ENCODE assay signal across 17 mouse cellular contexts in genomic region chr9:100580196-100580740, GRCm38 (mm10). TPM values are rescaled to one million over a fixed set of nuclear protein-coding genes. Genes with fewer than 3 reads are reported as not detected.
DNase-seq lines count a peak whose midpoint lies in the region; ATAC-seq lines count a peak whose summit lies in the region.
"Had no signal": no experiment of that assay in that cellular context is flagged by ENCODE, and none has a peak within 500 bp of the region (broad histone marks: within the 10 kb centered on the region; RNA-seq: fewer than 3 reads in every experiment).

No protein-coding gene starts in this region.

- H3K4me2 ChIP-seq in midbrain, embryonic 11.5 days: no peak overlapping the region
- H3K4me2 ChIP-seq in midbrain, embryonic 13.5 days (replicated peaks): no peak overlapping the region
- H3K4me2 ChIP-seq in intestine, embryonic 16.5 days (ENCODE audit: low read depth, low read length): peak overlapping the region; percentile 30

- H3K36me3 ChIP-seq in midbrain, embryonic 11.5 days (ENCODE audit: control insufficient read depth, insufficient read depth, low read length): no peaks in the 10 kb centered on the region
- no peaks in the 10 kb centered on the region for H3K36me3 ChIP-seq in midbrain, embryonic 13.5 days
- no peaks in the 10 kb centered on the region for H3K36me3 ChIP-seq in intestine, embryonic 16.5 days (ENCODE audit: control insufficient read depth, insufficient read depth, low read length)
- H3K36me3 ChIP-seq: heart, embryonic 10.5 days had no signal

- H3K27ac ChIP-seq in midbrain, embryonic 11.5 days (ENCODE audit: low read depth, low read length): no peak overlapping the region
- no peak overlapping the region for H3K27ac ChIP-seq in midbrain, embryonic 13.5 days
- H3K27ac ChIP-seq in intestine, embryonic 16.5 days (ENCODE audit: low read length): no peak overlapping the region
- H3K27ac ChIP-seq: heart, embryonic 10.5 days had no signal

- H3K9me3 ChIP-seq in midbrain, embryonic 11.5 days (ENCODE audit: control insufficient read depth, low read length): no peaks in the 10 kb centered on the region
- no peaks in the 10 kb centered on the region for H3K9me3 ChIP-seq in midbrain, embryonic 13.5 days
- H3K9me3 ChIP-seq in intestine, embryonic 16.5 days (ENCODE audit: control insufficient read depth, low read length): no peaks in the 10 kb centered on the region
- H3K9me3 ChIP-seq: heart, embryonic 10.5 days had no signal

- WGBS in midbrain, embryonic 11.5 days: 45% methylated on average over 20 of the region's 20 CpGs
- WGBS in midbrain, embryonic 13.5 days: 35% methylated on average over 20 of the region's 20 CpGs
- 57% methylated on average over 20 of the region's 20 CpGs for WGBS in intestine, embryonic 16.5 days

- H3K4me1 ChIP-seq in midbrain, embryonic 11.5 days (ENCODE audit: control insufficient read depth, insufficient read depth, low read length): peaks cover 4% of the 10 kb centered on the region
- H3K4me1 ChIP-seq in midbrain, embryonic 13.5 days (replicated peaks): peaks cover 26% of the 10 kb centered on the region
- H3K4me1 ChIP-seq in intestine, embryonic 16.5 days (ENCODE audit: control insufficient read depth, insufficient read depth, low read length): peaks cover 18% of the 10 kb centered on the region

- no peak overlapping the region for H3K4me3 ChIP-seq in midbrain, embryonic 11.5 days (ENCODE audit: low read depth, low read length)
- H3K4me3 ChIP-seq in midbrain, embryonic 13.5 days (replicated peaks): no peak overlapping the region
- peak overlapping the region; percentile 17; the same call in 1 of the 2 replicates for H3K4me3 ChIP-seq in intestine, embryonic 16.5 days (ENCODE audit: low read length)
- H3K4me3 ChIP-seq: heart, embryonic 10.5 days had no signal

- peak overlapping the region; percentile 27; the same call in 1 of the 2 replicates for H3K9ac ChIP-seq in midbrain, embryonic 11.5 days (ENCODE audit: low read length)
- no peak overlapping the region for H3K9ac ChIP-seq in midbrain, embryonic 13.5 days (replicated peaks)
- H3K9ac ChIP-seq in intestine, embryonic 16.5 days (ENCODE audit: low read depth, low read length): no peak overlapping the region
- H3K9ac ChIP-seq: liver, postnatal 0 days had no signal

- peak; percentile 9 for DNase-seq in cerebellum, adult 11-12 months
- no peak for DNase-seq in cerebellum, postnatal 10 days
- peak; percentile 88 for DNase-seq in midbrain, embryonic 11.5 days (ENCODE audit: low spot score, missing footprints)
- peak; percentile 77 for DNase-seq in yolk sac, embryonic 10.5 days (ENCODE audit: low spot score)
- no peak for DNase-seq in spleen, postnatal 14 days (ENCODE audit: low spot score in 2 of 2)
- DNase-seq in urinary bladder, postnatal 25 days (ENCODE audit: low spot score): no peak
- DNase-seq: cerebellum, adult 2 months; heart, postnatal 36 days; kidney, adult 11 months; kidney, postnatal 25 days; liver, postnatal 0 days; right cerebral cortex, adult 18-20 months; thymus, postnatal 4 days had no signal

- H3K27me3 ChIP-seq in midbrain, embryonic 11.5 days (ENCODE audit: control insufficient read depth, insufficient read depth, low read length): no peaks in the 10 kb centered on the region
- H3K27me3 ChIP-seq in midbrain, embryonic 13.5 days: no peaks in the 10 kb centered on the region
- no peaks in the 10 kb centered on the region for H3K27me3 ChIP-seq in intestine, embryonic 16.5 days (replicated peaks; ENCODE audit: control insufficient read depth, insufficient read depth, low read length)

- 0 out of 2 replicates have a peak, but pooled peaks have one; percentile 48 for ATAC-seq in midbrain, embryonic 11.5 days (ENCODE audit: low FRiP score)
- no peak for ATAC-seq in midbrain, embryonic 13.5 days
- peak; percentile 73 for ATAC-seq in intestine, embryonic 16.5 days
- ATAC-seq: activated CD4-positive, CD25-positive, alpha-beta regulatory T cell, adult 4 months; liver, postnatal 0 days had no signal

RNA-seq across cellular contexts. Expression of gene Slc35g2, which starts 9.4 kb away (rescaled TPM):
- polyA plus RNA-seq in midbrain, embryonic 11.5 days (2014; fragmentation: Nextera tagmentation; extraction: Ambion mirVana): 8.5 and 9.1 TPM in 2 replicates
- 12.0 and 12.2 TPM in 2 replicates for polyA plus RNA-seq in midbrain, embryonic 13.5 days (2015; fragmentation: Nextera tagmentation; extraction: Ambion mirVana)
- polyA plus RNA-seq in intestine, embryonic 16.5 days (2015; fragmentation: Nextera tagmentation; extraction: Ambion mirVana): 3.9 and 4.0 TPM in 2 replicates

RNA-seq across cellular contexts. Expression of gene Stag1, which starts 17.3 kb away (rescaled TPM):
- polyA plus RNA-seq in midbrain, embryonic 11.5 days (2014; fragmentation: Nextera tagmentation; extraction: Ambion mirVana): 57.1 and 64.3 TPM in 2 replicates
- 41.6 and 46.4 TPM in 2 replicates for polyA plus RNA-seq in midbrain, embryonic 13.5 days (2015; fragmentation: Nextera tagmentation; extraction: Ambion mirVana)
- 24.8 and 29.4 TPM in 2 replicates for polyA plus RNA-seq in intestine, embryonic 16.5 days (2015; fragmentation: Nextera tagmentation; extraction: Ambion mirVana)

RNA-seq across cellular contexts. Expression of gene Nck1, which starts 34.3 kb away (rescaled TPM):
- polyA plus RNA-seq in midbrain, embryonic 11.5 days (2014; fragmentation: Nextera tagmentation; extraction: Ambion mirVana): 77.8 and 79.9 TPM in 2 replicates
- polyA plus RNA-seq in midbrain, embryonic 13.5 days (2015; fragmentation: Nextera tagmentation; extraction: Ambion mirVana): 61.6 and 64.2 TPM in 2 replicates
- polyA plus RNA-seq in intestine, embryonic 16.5 days (2015; fragmentation: Nextera tagmentation; extraction: Ambion mirVana): 56.9 and 57.8 TPM in 2 replicates

Comparison
In these comparisons a context has a peak if more than half of its experiments do, and no peak if none do; other contexts are left out.
1. DNase-seq: peak in cerebellum, adult 11-12 months (single experiment), midbrain, embryonic 11.5 days (single experiment) and yolk sac, embryonic 10.5 days (single experiment); none in cerebellum, postnatal 10 days (0 of 2), spleen, postnatal 14 days (0 of 2) and urinary bladder, postnatal 25 days (single experiment).